Mouse (Mus musculus) heart, postnatal 10 days (tissue): ENCODE data around the gene Tdrd1. TPM values are rescaled to one million over a fixed set of nuclear protein-coding genes. Genes with fewer than 3 reads are reported as not detected.
"Not testable (repeated sequence)": the region's sequence is repeated elsewhere in the genome, so short reads cannot be mapped to it uniquely, and the experiment has no call there.

Experiments
- DNase-seq, 2 experiments: peaks; one replicate each; pipeline ENCODE4 v3.0.0; 2021
- intact Hi-C: fragments of 180-260 bp; cut with DNase I; formaldehyde crosslinking; loops from one replicate; pipeline ENCODE4 v1.15.1; 2025
- total RNA-seq, 2 experiments: library from RNA; stranded (reverse); gene quantifications; 2 replicates each; pipeline ENCODE4 v1.2.3; 2021

Tdrd1 gene
- under 1 TPM; 0.07 to 0.10 TPM for total RNA-seq

DNA sequence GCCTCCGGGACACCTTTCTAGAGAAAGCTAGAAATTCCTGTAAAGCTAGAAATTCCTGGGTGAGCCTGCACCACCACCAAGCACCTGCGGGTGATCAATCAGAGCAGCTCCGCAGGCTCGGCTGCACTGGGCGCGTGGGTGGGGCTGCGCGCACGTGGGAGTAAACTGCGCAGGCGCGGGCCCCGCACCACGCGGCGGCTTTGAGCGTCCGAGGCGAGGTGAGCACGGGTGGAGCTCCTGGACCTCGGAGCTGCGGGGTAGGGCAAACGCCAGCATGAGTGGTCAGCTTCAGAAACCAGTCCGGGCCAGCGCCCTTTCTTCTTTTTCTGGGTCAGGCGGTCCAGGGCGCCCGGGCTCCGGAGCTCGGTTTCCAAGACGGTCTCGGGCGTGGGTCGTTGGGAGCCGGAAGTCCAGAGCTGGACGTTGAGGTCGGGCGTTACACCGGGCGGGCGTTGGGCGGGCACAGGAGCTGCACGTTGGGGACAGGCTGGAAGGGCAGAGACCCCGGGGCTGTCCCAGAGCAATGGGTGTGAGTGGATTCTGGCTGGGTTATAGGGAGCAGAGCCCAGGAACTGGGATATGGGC, at the start of gene Tdrd1:
TSS of gene Tdrd1 (plus strand) at position 163 of the 585 bp plus-strand sequence.
- intact Hi-C loops: no loop called here
- no peak for DNase-seq

GRCm38 (mm10) chr19:56776719-56777382, 49.2 kb upstream of the Tdrd1 start:
- DNase-seq: peak; percentile 69 to 71

GRCm38 (mm10) chr19:56778532-56778931, 47.5 kb upstream of the Tdrd1 start:
- not testable (repeated sequence) for DNase-seq
- intact Hi-C loops: loop anchor here (5.0 kb wide), 1 partner anchor 101 kb away; no protein-coding TSS in a partner anchor

More at GRCm38 (mm10) chr19:56776719-56777382, 49.2 kb upstream of the Tdrd1 start:
- intact Hi-C loops: loop anchor here (1.0 to 5.0 kb wide), 4 partner anchors 50 to 355 kb away; no protein-coding TSS in a partner anchor

GRCm38 (mm10) chr19:56787911-56788310, 38.1 kb upstream of the Tdrd1 start:
- intact Hi-C loops: no loop called here
- no peak for DNase-seq

DNA sequence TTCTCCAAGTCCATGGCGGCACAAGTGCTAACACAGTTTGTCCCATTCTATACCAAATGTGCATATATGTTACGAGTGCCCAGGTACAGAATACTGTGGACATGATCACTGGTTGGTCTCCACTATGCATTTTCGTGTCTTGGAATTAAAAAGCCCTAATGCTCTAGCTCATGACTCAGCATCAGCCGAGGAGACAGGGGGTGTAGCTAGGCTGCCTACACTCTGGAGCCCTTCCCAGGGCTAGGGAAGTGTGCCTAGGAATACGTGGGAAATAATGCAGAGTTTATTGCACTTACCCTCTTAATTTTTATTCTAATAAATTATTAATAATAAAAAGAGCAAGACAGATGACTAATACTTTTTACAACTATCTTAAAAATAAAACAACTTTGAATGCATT, 37.1 kb upstream of the Tdrd1 start:
- intact Hi-C loops: no loop called here
- DNase-seq: no peak

- intact Hi-C loops: no loop called here
- DNase-seq: no peak
Measured at GRCm38 (mm10) chr19:56797376-56797775, 28.6 kb upstream of the Tdrd1 start.

- no peak for DNase-seq
- intact Hi-C loops: no loop called here
Measured at GRCm38 (mm10) chr19:56800226-56800625, 25.8 kb upstream of the Tdrd1 start.

- DNase-seq: no peak
- intact Hi-C loops: no loop called here
Measured at GRCm38 (mm10) chr19:56800930-56801655, 24.9 kb upstream of the Tdrd1 start.

DNA sequence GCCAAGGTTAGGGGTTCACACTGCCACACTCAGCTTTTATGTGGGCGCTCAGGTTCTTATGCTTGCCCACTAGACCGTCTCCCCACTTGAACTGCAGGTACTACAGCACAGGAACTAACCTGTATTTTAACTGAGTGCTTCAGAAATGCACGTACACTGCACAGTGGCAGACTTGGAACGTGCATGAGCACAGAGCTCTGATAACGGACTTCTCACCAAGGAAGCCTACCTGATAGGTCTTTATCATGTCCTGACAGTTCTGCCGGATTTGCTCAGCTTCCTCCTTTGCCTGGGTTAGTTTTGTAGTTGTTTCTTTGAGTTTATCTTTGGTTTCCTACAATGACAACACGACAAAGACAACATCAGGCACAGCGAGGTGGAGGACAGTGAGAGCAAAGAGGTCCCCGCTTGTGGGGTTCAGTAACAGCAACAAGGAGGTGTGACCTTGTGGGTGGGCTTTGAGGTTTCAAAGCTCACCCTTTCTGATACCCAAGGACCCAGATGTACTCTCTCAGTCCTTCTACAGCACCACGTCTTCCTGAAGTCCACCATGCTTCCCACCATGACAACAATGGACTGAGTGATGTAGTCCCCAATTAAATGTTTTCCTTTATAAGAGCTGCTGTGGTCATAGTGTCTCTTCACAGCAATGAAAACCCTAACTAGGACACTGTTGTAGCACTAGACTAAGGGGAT, 24.2 kb upstream of the Tdrd1 start:
- intact Hi-C loops: no loop called here
- no peak for DNase-seq

GRCm38 (mm10) chr19:56802352-56802746, 23.7 kb upstream of the Tdrd1 start:
- intact Hi-C loops: no loop called here
- no peak for DNase-seq

- intact Hi-C loops: no loop called here
- DNase-seq: no peak
Measured at GRCm38 (mm10) chr19:56805366-56805765, 20.6 kb upstream of the Tdrd1 start.

- intact Hi-C loops: no loop called here
- DNase-seq: no peak
Measured at GRCm38 (mm10) chr19:56807122-56807521, 18.9 kb upstream of the Tdrd1 start.

GRCm38 (mm10) chr19:56808771-56809170, 17.2 kb upstream of the Tdrd1 start:
- intact Hi-C loops: no loop called here
- DNase-seq: no peak

DNA sequence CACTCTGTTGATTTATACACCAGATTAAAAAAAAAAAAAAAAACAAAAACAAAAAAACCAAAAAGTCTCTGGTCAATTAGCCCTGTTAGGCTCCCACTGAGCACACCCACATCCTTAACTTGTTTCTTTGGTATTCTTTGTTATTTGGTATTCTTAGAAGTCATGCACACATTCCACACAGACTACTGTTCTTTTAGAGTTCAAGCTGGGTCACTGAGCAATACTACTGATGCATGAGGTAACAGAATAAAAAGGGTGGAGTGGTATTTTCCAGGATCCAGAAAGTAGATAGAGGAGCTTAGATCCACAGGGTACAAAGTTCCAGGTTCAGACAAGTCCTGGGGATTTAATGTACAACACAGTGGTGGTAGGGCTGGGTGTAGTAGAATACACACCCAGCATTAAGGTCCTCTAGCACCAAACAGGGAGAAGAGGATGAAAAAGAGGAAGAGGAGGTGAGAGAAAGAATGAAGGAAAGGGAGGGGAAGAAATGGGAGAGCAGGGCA, 15.3 kb upstream of the Tdrd1 start:
- intact Hi-C loops: loop anchor here (5.0 kb wide), 1 partner anchor 97 kb away; no protein-coding TSS in a partner anchor

GRCm38 (mm10) chr19:56811590-56811989, 14.4 kb upstream of the Tdrd1 start:
- intact Hi-C loops: loop anchor here (5.0 kb wide), 1 partner anchor 96 kb away; no protein-coding TSS in a partner anchor
- peak; percentile 78 to 86 for DNase-seq

More for the DNA sequence above, 15.3 kb upstream of the Tdrd1 start:
- no peak for DNase-seq

DNA sequence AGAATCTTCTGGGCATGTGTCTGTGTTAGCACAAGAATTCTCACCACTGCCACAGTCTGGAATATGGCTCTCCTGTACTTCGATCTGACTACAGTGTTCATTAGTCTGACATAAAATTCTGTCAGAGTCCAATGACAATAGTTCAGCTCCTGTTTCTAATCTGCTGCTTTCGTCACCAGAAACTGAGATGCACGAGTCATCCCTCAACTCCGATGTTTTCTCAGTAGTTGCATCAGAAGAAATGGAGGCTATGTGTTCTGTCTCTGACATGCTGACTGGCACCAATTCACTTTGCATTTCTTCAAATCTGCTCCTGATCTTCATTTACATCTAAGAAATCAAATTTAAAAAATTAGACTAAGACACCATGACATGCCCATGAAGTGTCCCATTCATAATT, 12.6 kb upstream of the Tdrd1 start:
- no peak for DNase-seq
- intact Hi-C loops: loop anchor here (1.0 to 5.0 kb wide), 2 partner anchors 94 to 389 kb away; no protein-coding TSS in a partner anchor

GRCm38 (mm10) chr19:56817851-56818526, 8.0 kb upstream of the Tdrd1 start:
- peak; percentile 70 to 76 for DNase-seq
- intact Hi-C loops: no loop called here

DNA sequence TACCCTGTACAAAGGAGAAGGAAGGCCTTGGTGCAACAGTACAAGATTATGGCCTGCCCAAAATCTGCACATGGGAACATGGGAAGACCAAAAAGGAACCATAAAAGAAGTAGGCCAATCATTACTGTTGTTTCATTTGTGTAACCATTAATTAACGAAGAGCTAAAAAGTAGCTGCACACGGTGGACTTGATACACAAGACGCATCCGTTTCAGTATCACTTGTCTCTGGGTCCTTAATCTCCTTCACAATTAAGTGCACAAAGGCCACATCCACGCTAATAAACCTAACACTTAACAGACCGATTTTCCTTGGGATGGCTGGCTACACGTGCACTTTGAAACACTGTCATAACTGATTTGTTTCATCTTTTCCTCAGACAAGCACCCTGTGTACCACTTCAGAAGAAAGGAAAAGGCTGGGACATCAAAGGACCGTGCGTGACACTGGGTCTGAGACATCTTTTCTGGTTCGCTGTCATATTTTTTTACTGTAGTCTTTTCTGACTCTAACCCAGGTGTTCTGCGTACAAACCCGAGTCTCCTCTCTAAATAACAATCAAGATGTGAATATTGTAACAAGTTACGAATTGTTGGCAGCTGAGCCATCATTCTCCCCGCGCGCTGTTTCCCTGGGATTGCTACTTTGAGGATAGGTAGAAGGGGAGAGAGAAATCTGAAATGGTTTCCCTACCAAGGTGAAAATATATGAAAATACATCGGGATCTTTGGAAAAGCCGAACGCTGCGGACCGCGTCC, 4.8 kb upstream of the Tdrd1 start:
- DNase-seq: peak in 1 of 2 experiments; percentile 32
- intact Hi-C loops: no loop called here

- DNase-seq: peak; percentile 97 to 98
- intact Hi-C loops: no loop called here
Measured at GRCm38 (mm10) chr19:56821798-56822447, 4.1 kb upstream of the Tdrd1 start, which contains the start of gene Ccdc186. Gene Ccdc186 (minus strand): TSS chr19:56822190.
